Mouse (Mus musculus) lung, postnatal 10 days (tissue): ENCODE data around the gene Ctcfl.

ENCODE experiments used
- DNase-seq: peaks from one replicate; pipeline ENCODE4 v3.0.0; 2021

Gene Ctcfl

DNA sequence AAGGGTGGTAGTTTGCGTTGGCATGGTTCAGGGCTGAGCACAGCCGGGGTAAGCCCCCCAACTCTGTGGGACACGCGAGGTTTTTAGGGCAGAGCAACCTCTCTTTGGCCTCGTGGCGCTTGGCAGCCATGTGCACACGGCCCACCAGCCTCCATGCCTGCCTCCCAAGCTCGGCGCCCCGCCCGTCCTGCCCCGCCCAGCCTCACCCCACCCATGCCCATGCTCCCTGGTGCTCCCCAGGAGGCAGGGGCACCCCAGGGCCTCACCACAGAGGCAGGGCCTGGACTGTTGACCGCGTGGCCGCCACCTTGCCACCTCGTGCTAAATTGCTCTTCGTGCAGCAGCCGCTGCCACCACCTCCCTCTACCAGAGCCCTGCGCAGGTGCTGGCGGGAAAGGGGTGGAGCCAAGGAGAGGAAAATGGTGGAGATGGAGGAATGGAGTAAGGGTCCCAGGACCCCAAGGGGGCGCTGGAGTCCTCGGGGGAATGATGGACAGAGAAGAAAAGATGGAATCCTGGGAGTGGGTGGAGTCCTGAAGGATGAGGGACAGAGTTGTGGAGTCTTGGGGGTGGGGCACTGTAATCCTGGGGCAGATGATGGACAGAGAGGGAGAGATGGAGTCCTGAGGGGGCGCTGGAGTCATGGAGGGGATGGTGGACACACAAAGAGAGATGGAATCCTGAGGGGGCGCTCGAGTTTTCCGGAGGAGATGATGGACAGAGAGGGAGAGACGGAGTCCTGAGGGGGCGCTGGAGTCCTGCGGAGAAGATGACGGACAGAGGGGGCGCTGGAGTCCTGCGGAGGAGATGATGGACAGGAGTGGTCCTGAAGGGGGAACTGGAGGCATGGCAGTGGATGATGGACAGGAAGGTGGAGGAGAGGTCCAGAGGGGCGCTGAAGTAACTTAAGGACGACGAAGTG is at the start of gene Ctcfl:
Gene Ctcfl, minus strand, starts transcription at position 503 of the 922 bp plus-strand sequence.
- no peak for DNase-seq

DNA sequence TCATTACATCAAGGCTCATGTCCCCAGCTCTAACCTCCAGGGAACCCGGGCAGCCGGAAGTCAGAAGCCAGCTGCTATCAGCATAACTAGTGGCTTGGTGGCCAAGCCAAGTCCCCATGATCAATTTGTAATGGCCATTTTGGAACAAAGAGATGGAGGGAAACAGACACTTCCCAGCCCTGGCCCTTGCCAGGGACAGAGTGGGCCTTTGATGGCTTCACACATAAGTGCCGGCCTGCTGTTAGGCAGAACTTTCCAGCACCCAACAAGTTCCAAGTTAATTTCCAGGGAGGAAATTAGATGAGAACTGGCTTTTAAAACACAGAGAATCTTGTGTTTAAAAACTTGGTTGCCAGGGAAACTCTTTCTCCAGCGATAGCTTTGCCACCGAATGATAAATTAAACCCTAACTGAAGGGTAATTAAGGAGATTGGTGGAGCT is 49.1 kb upstream of the Ctcfl start:
- no peak for DNase-seq

DNA sequence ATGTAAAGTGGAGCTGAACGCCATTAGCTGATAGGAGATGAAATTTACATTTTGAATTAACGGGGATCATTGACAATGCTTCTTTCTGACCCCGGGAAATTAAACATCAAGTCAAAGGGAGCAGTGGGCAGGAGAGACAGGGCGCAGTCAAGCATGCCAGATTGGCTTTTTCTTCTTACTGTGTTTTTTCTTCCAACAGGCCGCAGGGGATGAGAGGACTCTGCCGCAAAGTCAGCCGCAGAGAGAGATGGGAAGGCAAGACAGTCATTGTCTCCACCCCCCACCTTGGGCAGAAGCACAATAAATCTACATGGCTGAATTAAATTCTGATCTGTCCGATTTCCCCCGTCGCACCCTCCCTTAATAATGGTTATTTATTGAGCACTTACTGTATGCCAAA is 46.0 kb upstream of the Ctcfl start:
- DNase-seq, result no peak

DNA sequence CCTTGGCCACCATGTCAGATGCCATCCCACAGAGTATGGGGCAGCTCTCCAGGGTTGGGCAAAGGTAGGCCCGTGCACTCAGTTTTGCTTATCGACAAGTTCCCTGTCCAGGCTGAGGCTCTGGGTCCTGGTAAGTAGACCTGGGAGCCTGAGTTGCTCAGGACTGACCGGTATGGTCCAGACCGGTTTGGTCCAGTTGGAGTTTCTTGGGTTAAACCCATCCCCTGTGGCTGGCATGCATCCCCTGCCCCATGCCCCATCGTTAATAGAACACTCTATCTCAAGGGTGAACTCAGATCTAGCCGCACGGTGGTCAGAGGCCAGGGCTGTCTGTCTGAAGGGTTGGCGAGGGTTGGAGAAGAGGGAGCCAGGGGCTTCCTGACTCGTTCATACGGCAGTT is 45.6 kb upstream of the Ctcfl start:
- no peak for DNase-seq

DNA sequence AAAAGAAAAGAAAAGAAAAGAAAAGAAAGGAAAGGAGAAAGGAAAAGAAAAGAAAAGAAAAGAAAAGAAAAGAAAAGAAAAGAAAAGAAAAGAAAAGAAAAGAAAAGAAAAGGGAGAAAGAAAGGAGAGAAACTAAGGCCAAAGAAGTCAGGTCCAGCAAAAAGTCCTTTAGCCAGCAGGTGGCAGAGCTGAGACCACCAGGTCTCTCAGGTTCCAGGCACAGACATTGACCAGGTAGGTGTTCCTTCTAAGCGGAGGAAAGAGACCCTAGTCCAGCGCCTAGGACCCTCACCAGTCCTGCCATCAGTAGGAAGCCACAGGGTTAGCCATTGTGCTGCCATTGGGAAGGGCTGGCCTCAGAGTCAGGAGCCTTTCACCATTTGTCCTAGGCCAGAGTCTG is 45.0 kb upstream of the Ctcfl start:
- no peak for DNase-seq

DNA sequence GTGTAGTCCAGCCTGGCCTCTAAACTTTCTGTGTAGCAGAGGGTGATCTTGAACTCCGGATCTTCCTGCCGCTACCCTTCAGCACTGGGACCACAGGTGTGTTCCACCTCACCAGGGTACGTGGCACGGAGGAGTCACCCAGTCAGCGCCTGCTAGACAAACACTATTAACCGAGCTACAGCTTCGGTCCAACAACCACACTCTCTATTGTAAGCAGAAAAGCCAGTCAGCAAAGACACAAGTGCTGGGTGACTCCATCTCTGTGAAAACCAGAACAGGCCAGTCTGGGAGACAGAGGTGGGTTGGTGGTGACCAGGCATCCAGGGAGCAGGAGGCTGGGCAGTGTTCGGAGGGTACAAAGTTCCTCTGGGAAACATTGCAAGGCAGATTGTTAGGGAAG is 44.1 kb upstream of the Ctcfl start:
- DNase-seq, result no peak

DNA sequence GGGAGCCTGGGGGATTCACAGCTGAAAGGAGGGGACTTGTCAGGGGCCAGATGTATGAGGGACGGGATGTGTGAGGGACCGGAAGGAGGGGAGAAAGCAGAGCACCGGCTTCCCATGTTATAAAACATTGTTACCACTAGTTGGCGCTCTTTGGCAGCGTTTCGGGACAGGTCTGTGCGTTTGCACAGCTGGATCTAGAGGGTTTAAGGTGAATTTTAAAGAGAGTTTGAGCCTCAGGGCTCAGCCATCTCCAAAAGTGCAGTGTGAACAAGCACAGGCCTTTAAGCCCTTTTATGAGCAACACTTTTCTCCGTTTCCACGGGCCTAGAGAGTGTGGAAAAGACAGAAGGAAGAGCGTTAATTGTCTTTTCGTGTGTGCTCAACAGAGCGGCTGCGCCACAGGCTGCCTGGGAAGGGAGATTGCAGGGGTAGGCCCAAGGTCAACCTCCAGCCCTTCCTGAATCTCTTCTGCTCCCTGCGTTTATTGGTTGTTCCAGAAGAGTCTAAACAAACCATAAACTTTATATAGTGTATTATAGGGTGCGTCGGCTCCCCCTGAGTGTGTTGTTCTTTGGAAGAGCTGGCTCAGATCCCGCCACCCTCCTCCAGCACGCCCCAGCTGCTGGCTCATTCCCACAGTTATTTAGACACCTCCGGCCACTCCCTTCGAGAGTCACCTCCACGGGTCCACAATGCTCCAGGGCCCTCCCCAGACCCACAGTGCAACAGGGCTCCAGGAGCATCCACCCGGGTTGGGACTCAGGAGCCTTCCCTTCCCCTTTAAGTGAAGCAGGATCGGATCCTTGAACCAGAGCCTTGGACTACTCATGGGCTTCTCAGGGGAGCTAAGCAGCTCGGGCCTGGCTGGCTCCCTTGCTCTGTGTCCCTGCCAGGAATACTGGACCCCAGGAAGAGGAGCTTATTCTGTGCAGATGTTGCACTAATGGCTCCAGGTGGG is 40.3 kb upstream of the Ctcfl start:
- peak; percentile 83 for DNase-seq

DNA sequence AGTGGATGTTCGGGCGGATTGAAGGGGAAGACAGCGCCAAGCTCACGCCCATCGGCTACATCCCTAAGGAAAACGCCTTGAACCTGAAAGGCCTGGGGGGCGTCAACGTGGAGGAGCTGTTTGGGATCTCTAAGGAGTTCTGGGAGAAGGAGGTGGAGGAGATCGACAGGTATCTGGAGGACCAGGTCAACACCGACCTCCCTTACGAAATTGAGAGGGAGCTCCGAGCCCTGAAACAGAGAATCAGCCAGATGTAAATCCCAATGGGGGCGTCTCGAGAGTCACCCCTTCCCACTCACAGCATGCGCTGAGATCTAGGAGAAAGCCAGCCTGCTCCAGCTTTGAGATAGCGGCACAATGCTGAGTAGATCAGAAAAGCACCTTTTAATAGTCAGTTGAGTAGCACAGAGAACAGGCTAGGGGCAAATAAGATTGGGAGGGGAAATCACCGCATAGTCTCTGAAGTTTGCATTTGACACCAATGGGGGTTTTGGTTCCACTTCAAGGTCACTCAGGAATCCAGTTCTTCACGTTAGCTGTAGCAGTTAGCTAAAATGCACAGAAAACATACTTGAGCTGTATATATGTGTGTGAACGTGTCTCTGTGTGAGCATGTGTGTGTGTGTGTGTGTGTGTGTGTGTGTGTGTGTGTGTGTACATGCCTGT is 39.2 kb upstream of the Ctcfl start:
- no peak for DNase-seq

DNA sequence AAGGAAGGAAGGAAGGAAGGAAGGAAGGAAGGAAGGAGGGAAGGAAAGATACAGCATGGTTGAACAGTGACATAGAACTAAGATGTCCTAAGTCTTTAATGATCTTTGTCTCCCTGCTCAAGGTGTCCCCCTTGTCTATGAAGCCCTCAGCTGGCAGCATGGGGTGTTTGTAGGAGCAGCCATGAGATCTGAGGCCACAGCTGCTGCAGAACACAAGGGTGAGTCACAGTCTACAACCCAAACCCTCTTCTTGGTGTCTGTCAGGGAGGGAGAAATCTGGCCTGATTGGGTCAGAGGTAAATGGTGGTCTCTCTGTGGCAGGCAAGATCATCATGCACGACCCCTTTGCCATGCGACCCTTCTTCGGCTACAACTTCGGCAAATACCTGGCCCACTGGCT is 38.5 kb upstream of the Ctcfl start:
- no peak for DNase-seq

DNA sequence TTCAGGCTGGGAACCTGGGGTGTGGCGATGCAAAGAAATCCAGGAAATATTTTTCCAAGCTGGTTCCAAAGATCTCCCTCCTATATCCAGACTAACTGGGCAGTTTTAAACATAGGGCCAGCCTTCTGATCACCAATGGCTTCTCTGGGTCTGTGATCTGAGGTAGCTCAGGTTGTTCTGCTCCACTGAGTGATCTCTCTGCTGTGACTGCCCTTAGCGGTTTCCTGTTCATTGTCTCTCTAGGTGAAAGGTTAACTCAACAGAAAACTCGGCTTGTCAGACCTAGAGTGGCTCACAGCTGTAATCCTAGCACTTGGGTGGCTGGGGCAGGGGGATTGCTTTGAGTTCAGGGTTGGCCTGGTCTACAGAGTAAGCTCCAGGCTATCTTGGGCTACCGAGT is 38.1 kb upstream of the Ctcfl start:
- no peak for DNase-seq

DNA sequence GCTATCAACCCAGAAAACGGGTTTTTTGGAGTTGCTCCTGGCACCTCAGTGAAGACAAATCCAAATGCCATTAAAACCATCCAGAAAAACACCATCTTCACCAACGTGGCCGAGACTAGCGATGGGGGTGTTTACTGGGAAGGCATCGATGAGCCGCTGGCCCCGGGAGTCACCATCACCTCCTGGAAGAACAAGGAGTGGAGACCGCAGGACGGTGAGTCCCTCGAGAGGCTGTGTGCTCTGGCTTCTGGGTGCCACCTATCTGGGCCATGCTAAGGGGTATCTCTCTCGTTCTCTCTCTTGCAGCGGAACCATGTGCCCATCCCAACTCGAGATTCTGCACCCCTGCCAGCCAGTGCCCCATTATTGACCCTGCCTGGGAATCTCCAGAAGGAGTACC is 37.6 kb upstream of the Ctcfl start:
- no peak for DNase-seq

DNA sequence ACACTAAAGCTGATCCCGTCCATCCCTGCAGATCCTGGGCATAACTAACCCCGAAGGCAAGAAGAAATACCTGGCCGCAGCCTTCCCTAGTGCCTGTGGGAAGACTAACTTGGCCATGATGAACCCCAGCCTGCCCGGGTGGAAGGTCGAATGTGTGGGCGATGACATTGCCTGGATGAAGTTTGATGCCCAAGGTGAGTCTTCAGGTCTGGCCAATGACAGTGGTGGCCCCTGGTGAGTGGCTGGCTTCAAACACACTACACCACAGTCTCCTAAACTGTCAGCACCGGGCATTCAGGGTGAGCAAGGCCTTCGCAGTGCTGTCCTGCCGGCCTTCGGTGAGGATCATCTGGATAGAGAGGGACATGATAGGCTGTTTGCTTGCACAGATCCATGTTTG is 36.6 kb upstream of the Ctcfl start:
- DNase-seq, result no peak

DNA sequence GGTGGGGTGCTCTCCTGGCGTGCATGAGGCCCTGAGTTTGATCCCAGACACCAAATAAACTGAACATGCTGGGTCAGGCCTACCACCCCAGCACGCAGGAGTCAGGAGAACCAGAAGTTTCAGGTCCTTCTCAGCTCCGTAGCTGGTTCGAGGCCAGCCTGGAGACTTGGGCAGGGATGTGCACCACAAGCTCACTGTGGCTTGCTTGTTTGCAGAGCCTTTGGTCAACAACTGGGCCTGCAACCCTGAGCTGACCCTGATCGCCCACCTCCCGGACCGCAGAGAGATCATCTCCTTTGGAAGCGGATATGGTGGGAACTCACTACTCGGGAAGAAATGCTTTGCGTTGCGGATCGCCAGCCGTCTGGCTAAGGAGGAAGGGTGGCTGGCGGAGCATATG is 35.6 kb upstream of the Ctcfl start:
- no peak for DNase-seq

DNA sequence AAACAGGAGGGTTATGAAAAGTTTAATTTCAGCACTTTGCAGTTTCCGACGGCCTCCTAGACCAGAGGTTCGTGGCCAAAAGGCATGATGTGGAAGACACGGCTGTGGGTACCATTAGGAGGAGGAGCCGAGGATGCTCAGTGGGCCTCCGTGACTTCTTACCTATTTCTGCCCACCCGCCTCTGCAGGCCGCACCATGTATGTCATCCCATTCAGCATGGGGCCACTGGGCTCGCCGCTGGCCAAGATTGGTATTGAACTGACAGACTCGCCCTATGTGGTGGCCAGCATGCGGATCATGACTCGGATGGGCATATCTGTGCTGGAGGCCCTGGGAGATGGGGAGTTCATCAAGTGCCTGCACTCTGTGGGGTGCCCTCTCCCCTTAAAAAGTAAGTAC is 35.2 kb upstream of the Ctcfl start:
- no peak for DNase-seq

DNA sequence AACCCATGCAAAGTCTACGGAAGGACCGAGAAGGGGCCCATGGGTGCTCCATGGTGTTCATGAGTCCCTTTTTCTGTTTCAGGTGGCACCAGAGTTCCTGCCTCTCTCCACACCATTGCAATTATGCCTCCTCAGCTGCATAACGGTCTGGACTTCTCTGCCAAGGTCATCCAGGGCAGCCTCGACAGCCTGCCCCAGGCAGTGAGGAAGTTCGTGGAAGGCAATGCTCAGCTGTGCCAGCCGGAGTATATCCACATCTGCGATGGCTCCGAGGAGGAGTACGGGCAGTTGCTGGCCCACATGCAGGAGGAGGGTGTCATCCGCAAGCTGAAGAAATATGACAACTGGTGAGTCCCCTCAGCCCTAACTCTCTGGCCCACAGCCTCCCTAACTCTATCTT is 33.9 kb upstream of the Ctcfl start:
- DNase-seq, result no peak

DNA sequence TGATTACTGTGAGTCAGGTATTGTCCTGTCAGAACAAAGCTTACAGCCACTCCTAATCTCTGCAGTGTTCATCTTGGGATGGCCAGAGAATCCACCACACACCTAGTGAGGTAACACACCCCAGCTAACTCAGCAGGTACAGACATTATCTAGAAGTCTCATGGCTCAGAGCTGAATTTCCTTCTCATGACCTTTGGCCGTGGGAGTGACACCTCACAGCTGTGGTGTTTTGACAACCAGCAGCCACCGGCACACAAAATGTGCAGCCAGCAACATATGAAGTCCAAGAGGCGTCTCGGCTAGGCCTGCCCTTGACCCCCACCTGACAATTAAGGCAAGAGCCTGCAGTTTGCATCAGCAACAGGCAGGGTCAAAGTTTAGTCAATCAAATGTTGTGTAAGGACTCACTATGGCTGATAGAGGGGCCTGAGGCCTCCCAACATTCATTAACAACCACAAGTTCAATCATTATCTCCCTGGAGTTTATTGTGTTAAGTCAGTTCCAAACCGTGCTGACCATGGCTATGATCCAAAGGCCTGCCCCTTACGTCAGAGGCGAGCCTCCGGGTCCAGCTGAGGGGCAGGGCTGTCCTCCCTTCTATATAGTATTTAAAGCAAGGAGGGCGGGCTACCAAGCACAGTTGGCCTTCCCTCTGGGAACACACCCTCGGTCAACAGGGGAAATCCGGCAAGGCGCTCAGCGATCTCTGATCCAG is 33.3 kb upstream of the Ctcfl start, which contains the start of gene Pck1:
Gene Pck1, plus strand, starts transcription at position 613 of the 716 bp plus-strand sequence.
- DNase-seq, result no peak

DNA sequence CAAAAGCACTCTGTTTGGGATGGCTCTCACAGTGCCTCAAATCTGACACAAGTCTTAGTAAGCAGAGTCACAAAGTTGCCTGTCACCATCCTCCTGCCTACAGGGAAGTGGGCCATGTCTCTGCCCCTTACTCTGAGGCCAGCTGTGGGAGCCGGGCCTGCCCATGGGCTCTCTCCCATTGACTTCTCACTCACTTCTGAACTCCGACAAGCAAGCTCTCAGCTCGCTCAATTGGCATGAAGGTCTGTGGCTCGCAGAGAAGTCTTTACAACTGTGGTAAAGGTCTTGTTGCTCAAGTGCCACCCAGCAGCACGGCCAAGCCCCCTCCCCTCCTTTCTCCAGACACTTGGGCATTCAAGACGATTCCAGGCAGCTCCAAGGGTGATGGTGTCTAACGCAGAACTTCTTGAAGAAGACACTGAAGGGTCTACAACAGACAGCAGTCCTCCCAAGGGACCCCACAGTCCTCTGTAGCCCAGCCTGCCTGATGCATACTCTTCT is 32.5 kb upstream of the Ctcfl start:
- DNase-seq, result no peak

DNA sequence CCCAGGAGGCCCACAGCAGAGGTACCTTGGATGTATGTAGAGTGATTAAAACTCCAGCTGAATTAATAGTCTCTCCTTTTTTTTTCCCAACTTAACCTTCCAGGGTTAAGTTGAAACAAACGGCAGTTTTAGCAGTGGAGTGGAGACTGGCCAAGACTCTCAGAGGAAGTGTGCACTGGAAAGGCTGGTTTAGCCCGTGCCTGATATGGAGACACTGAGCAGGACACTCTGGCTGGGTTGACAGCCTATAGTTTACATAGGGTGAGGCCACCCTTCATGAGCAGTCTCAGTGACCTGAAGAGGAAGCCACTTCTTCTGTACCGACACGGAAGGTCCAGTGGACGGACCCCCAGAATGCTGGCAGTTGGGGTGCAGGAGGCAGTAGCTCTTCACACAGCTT is 32.0 kb upstream of the Ctcfl start:
- DNase-seq, result no peak

DNA sequence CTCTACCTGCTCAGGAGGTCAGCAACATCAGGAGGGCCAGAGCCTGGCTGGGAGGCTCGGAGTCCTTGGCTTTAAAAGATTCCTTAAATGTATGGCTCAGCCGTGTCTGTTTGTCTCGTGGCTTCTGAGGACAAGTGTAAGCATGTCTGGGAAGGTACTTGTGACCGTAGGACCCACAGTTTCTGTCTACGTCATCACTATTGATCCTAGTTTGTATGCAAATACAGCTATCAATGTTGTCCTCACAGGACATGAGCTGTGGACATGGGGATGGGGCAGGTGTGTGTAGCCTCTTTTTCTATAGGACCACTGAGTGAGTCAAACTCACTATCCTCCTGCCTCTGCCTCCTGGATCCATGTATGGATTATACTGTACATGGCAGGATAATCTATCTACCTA is 28.7 kb upstream of the Ctcfl start:
- DNase-seq, result no peak

DNA sequence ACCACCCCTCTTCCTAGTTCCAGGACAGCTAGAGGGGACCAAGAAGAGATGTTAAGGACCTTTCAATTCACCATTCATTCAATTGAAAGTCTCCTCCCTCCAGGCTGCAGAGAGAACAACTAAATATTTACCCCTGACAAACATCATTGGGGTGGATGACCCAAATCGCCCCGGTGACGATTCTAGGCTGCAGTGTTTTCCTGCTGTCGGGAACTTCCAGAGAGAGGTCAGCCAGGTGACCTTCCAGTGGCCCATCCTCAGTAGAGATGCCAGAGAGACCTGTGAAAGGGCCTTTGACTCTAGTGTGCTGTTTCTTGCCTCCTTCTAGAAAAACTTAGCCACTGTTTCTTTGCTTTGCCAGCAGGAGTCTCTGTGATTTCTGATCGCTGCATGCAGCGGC is 27.4 kb upstream of the Ctcfl start:
- DNase-seq, result no peak

DNA sequence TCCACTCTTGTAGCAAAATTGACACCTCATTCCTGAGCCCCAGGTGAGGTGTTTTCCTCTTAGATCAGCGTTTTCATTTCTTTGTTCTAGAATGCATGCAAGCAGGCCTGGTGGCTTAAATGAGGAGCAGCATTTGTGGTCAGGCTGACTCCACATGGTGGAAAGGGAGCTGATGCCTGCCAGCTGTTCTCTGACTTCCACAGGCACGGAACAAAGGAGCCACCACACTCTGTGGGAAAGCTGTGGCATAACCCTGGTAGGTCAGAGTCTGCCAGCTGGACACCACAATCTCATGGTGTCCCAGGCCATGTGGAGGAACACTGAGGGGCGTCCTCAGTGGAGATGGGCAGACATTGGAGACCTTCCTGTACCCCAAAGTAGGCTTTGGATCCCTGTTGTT is 26.5 kb upstream of the Ctcfl start:
- DNase-seq, result no peak

DNA sequence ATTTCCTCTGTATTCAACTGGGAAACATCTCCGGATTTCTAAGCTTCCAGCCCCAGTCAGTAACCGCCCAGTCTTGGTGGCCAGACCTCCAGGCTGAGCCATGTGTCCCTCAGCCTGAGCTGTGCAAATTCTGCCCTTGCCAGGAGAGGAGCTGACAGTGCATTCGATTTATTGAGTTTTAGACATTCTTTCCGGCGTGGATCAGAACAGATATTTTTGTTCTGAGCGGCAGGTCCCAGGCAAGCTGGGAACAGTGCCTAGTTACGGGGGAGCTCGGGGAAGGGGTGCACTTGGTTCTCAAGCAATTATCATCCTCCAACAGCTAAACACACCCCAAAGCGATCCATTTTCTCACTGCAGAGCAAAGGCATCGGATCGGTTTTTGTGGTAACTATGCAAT is 24.3 kb upstream of the Ctcfl start:
- no peak for DNase-seq
